Mouse (Mus musculus) splenic B cell, adult 2 months (primary cell): Measurements from ENCODE around the gene Trak1.
A peak's percentile ranks its signal among the peaks of the same experiment; 100 is the strongest.

ENCODE experiments used
- DNase-seq: peaks from one replicate; pipeline ENCODE4 v3.0.0-alpha.2; 2011; ENCODE audit warnings: low read depth, low spot score
- H3K27me3 ChIP-seq: 2 replicates; pipeline ENCODE4 v1.6.1; 2012; ENCODE audit warnings: mild to moderate bottlenecking, low read length, moderate library complexity, mixed read lengths; ENCODE audit not compliant: control insufficient read depth, poor library complexity, insufficient read depth, severe bottlenecking
- H3K36me3 ChIP-seq: 2 replicates; pipeline ENCODE4 v1.6.1; 2012; ENCODE audit warnings: mild to moderate bottlenecking, low read length, moderate library complexity, mixed read lengths; ENCODE audit not compliant: control insufficient read depth, poor library complexity, insufficient read depth, severe bottlenecking

Trak1 gene

GRCm38 (mm10) chr9:121374076-121374863 lies 77.0 kb downstream of the Trak1 start:
- H3K36me3 ChIP-seq: no peaks in the 10 kb centered on the region; the same call in 1 of the 2 replicates
- no peaks in the 10 kb centered on the region for H3K27me3 ChIP-seq
- peak; percentile 82 for DNase-seq

GRCm38 (mm10) chr9:121374864-121375255 lies 77.6 kb downstream of the Trak1 start:
- no peak for DNase-seq
- Histone ChIP-seq H3K36me3 (no peaks in the 10 kb centered on the region), H3K27me3 (no peaks in the 10 kb centered on the region)

DNA sequence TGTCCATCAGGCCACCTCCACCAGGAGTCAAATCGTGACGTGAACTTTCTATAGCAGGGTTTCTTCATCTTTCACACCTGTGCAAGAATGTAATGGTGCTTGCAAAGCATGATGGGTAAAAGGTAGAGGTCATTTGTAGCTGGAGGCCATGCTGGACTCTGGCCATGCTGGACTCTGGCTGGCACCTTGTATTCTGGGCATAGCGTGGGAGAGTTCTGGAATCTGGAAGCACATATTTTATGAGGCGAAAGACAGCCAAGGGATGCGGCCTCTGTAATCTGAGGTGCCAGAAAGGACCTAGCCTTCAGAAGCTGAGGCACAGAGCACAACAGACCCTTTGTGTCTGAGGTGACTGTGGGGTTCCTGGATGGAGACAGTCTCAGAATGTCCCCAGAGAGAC lies 78.8 kb downstream of the Trak1 start:
- no peaks in the 10 kb centered on the region for H3K27me3 ChIP-seq
- no peaks in the 10 kb centered on the region for H3K36me3 ChIP-seq
- no peak for DNase-seq

DNA sequence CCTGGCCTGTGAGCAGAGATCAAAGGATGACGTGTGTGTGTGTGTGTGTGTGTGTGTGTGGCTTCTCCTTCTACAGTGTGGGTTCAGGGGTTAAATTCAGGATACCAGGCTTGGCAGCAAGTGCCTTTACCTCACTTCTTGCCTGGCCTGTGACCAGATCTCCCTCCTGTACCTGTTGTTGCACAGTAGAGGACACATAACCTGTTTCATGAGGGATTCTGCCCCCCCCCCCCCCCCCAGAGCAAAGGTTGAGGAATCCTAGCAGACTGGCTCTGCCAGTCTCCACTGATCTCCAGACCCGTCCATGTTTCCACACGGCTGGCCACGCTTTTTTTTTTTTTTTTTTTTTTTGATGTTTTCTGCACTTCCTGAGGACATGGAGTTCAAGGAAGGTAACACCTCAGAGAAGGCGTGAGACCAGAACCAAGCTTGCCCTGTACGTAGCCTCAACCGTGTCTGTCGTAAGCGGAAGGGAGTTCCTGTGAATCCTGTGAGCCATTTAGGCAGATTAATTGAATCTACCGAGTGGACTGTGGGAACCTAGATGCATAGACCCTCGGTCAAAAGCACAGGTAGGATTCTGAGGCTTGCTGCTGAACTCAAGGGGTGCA lies 83.1 kb downstream of the Trak1 start:
- DNase-seq: no peak

DNA sequence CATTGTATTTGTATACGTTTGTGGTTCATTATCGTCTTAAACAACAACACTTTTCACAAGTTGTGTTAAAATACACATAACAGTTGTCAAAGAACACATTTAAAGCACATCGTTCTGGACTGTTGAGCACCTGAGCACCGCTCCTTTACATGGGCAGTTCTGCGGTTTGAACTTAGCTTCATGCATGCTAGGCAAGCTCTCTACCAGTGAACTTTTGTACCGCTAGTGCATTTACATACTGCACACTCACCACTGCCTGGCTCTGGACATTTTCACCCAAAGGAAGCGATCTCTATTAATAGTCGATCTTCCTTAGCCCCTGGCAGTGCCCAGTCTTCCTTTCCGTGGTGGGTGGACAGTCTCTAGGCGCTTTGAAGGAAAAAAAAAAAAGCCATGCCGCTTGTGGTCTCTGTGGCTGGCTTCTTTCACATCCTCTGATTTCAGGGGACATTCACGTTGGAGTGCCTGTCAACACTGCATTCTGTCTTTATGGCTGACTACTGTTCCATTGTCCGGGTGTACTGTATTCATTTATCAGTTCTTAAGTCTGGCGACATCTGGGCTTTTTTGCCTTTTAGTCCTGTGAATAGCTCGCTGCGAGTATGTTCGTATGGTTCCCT lies 84.5 kb downstream of the Trak1 start:
- Histone ChIP-seq H3K36me3 (no peaks in the 10 kb centered on the region), H3K27me3 (no peaks in the 10 kb centered on the region)
- no peak for DNase-seq

More for the DNA sequence above, 83.1 kb downstream of the Trak1 start:
- Histone ChIP-seq H3K36me3 (no peaks in the 10 kb centered on the region), H3K27me3 (no peaks in the 10 kb centered on the region)

DNA sequence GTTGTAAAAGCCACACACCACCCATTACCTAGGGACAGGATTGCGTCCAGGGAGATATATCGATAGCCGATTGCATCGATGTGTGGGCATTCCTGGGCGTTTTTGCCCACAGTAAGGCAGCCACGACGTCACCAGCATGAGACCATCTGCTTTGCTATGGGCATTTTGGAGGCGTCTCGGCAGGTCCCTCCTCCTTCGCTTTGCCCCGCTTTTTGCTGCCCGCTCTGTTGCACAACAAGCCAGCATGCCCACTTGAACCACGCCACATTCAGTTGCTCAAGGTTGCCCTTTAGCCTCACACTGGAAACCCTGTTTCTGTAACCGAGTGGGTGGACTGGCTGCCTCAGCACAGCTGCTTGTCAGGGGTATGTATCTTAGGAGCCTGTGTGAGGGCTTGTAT lies 85.3 kb downstream of the Trak1 start:
- DNase-seq: no peak
- no peaks in the 10 kb centered on the region for H3K36me3 ChIP-seq
- H3K27me3 ChIP-seq: no peaks in the 10 kb centered on the region

- H3K36me3 ChIP-seq: no peaks in the 10 kb centered on the region
- DNase-seq: no peak
- H3K27me3 ChIP-seq: no peaks in the 10 kb centered on the region
Measured at GRCm38 (mm10) chr9:121383180-121383586, 85.9 kb downstream of the Trak1 start.

GRCm38 (mm10) chr9:121384620-121385019 lies 87.3 kb downstream of the Trak1 start:
- no peak for DNase-seq
- Histone ChIP-seq H3K36me3 (no peaks in the 10 kb centered on the region), H3K27me3 (no peaks in the 10 kb centered on the region)

- peak; percentile 66 for DNase-seq
- Histone ChIP-seq H3K36me3 (no peaks in the 10 kb centered on the region), H3K27me3 (no peaks in the 10 kb centered on the region)
Measured at GRCm38 (mm10) chr9:121385091-121385748, 87.9 kb downstream of the Trak1 start.

DNA sequence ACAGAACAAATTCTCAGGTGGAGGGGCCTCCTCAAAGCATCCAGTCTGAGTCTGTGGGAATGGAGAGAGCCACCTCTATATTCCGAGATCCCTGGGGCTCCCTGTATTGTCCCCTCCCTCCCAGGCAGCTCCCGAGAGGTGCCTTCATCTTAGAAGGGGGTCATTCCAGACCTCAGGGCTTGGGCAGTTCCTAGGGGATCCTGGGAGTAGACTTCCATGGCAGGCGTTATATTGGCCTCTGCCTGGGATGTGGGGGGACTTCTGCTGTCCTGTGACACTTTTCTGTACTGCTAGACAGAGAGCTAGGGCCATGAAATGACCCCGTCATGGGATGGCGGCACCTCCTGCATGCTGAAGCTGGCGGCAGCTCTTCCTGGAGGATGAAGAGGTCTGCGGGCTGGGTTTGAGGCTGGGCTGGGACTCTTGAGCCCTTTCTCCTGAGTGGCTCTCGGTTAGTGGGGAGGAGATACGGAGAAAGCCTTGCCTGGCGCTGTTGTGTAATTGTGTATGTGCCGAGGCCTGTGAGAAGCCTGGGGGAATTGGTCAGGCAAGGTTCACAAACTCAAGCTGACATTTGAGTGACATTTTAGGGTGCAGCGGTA lies 88.5 kb downstream of the Trak1 start:
- Histone ChIP-seq H3K36me3 (no peaks in the 10 kb centered on the region), H3K27me3 (no peaks in the 10 kb centered on the region)
- DNase-seq: no peak

GRCm38 (mm10) chr9:121387539-121388272 lies 90.4 kb downstream of the Trak1 start:
- Histone ChIP-seq H3K27me3 (no peaks in the 10 kb centered on the region), H3K36me3 (no peaks in the 10 kb centered on the region)
- DNase-seq: no peak

DNA sequence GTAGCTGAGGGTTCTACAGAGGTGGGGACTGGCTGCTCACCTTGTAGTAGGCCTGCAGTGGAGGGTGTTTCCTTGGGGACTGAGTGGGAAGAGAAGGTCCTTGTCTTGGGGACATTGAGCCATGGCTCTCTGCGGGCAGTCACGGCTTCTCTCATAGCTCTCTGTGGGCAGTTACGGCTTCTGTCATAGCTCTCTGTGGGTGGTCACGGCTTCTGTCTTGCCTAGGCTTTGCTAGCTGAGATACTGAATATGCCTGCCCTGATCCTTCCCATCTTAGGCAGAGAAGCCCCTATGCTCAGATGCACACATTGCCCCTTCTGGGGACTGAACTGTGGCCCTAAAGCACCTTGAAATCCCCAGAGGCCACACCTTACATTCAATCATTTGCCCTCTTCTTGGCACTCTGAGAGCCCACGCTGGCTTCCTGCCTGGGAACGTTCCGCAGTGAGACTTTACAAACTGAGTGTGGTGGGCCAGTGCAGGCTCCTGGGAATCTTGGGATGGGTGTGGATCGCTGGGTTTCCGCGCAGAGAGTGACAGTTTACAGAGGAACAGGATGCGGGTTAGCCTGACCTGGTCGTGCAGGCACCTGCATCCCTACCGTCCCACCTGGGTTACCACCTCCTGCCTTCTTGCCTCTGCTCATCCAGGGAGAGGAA lies 91.1 kb downstream of the Trak1 start:
- DNase-seq: no peak
- H3K27me3 ChIP-seq: no peaks in the 10 kb centered on the region
- H3K36me3 ChIP-seq: no peaks in the 10 kb centered on the region; the same call in 1 of the 2 replicates

DNA sequence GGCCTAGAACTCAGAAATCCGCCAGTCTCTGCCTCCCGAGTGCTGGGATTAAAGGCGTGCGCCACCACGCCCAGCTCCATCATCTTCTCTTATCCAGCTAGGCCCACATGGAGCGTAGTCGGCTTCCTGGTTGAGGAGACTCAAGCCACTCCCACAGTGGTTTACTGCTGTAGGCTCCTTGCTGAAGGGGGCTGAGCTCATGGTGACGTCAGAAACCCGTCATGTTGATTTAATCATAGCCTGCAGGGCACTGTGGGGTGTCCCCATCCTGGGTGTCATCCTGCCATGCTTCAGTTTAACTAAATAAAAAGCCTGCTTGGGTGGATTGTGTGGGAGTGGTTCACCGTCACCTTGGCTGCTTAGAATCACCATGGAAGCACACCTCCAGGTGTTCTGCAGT lies 92.0 kb downstream of the Trak1 start:
- DNase-seq: no peak
- Histone ChIP-seq H3K36me3 (peaks cover 1% of the 10 kb centered on the region; the same call in 1 of the 2 replicates), H3K27me3 (no peaks in the 10 kb centered on the region)

GRCm38 (mm10) chr9:121391898-121392297 lies 94.6 kb downstream of the Trak1 start:
- peaks cover 3% of the 10 kb centered on the region; the same call in 1 of the 2 replicates for H3K36me3 ChIP-seq
- DNase-seq: no peak

More at GRCm38 (mm10) chr9:121391898-121392297, 94.6 kb downstream of the Trak1 start:
- H3K27me3 ChIP-seq: no peaks in the 10 kb centered on the region
